Mouse (Mus musculus): Measurements from ENCODE around the gene Cap1. TPM values are rescaled to one million over a fixed set of nuclear protein-coding genes. Genes with fewer than 3 reads are reported as not detected.
"Not testable (repeated sequence)": the region's sequence is repeated elsewhere in the genome, so short reads cannot be mapped to it uniquely, and the experiment has no call there.

Gene Cap1
- total RNA-seq, 2 experiments from 2014 or later, result 17.5 to 19.8 TPM

- intact Hi-C loops (cut with DNase I), result no loop called here
These were observed 37.7 kb downstream of the Cap1 start for GRCm38 (mm10) chr4:122848150-122848621.

GRCm38 (mm10) chr4:122838416-122838815 lies 47.4 kb downstream of the Cap1 start:
- DNase-seq, result no peak
- intact Hi-C loops (cut with DNase I), result no loop called here

More at GRCm38 (mm10) chr4:122848150-122848621, 37.7 kb downstream of the Cap1 start:
- DNase-seq, result no peak

- no peak for DNase-seq
- intact Hi-C loops (cut with DNase I), result no loop called here
These were observed 47.9 kb downstream of the Cap1 start for GRCm38 (mm10) chr4:122837994-122838393.

- intact Hi-C loops (cut with DNase I), result no loop called here
- DNase-seq, result no peak
These were observed 48.6 kb downstream of the Cap1 start for GRCm38 (mm10) chr4:122837180-122837730.

GRCm38 (mm10) chr4:122836403-122836775 lies 49.5 kb downstream of the Cap1 start:
- DNase-seq, result no peak
- intact Hi-C loops (cut with DNase I), result no loop called here

GRCm38 (mm10) chr4:122835530-122836402 lies 50.1 kb downstream of the Cap1 start, which contains the start of gene Ppt1:
TSS of gene Ppt1 (plus strand) at chr4:122836242.
- intact Hi-C loops (cut with DNase I), result no loop called here
- DNase-seq, result peak; percentile 67 to 69

- intact Hi-C loops (cut with DNase I), result no loop called here
- DNase-seq, result no peak
These were observed 54.0 kb downstream of the Cap1 start for GRCm38 (mm10) chr4:122831888-122832287.

- intact Hi-C loops (cut with DNase I), result no loop called here
- DNase-seq, result no peak
These were observed 56.5 kb downstream of the Cap1 start for GRCm38 (mm10) chr4:122829339-122829738.

- intact Hi-C loops (cut with DNase I), result no loop called here
- DNase-seq, result no peak
These were observed 58.2 kb downstream of the Cap1 start for GRCm38 (mm10) chr4:122827651-122828050.

GRCm38 (mm10) chr4:122820941-122821340 lies 64.9 kb downstream of the Cap1 start:
- DNase-seq; intact Hi-C loops (cut with DNase I): not testable (repeated sequence)

- DNase-seq, result no peak
- intact Hi-C loops (cut with DNase I), result no loop called here
These were observed 69.7 kb downstream of the Cap1 start for GRCm38 (mm10) chr4:122816202-122816601.

GRCm38 (mm10) chr4:122811824-122812223 lies 74.0 kb downstream of the Cap1 start:
- intact Hi-C loops (cut with DNase I), result no loop called here
- no peak for DNase-seq

- no peak for DNase-seq
- intact Hi-C loops (cut with DNase I), result no loop called here
These were observed 74.7 kb downstream of the Cap1 start for GRCm38 (mm10) chr4:122811180-122811579.

Other genes starting within 250 kb of the Cap1 start
- not detected for gene 9530002B09Rik, start 196.8 kb downstream of the Cap1 start, total RNA-seq (2021)
- 10 to 100 TPM in 1 of 2 experiments, 1 to 10 TPM in 1; 9.9 to 10.3 TPM for gene Ppt1, start 49.8 kb downstream of the Cap1 start, total RNA-seq (2021)
- under 1 TPM; 0.13 to 0.39 TPM for gene Mfsd2a, start 75.1 kb upstream of the Cap1 start, total RNA-seq (2021)
- under 1 TPM; 0.41 to 0.52 TPM for gene Mycl, start 109.6 kb upstream of the Cap1 start, total RNA-seq (2021)
- 1 to 10 TPM; 7.7 to 7.9 TPM for gene Trit1, start 130.5 kb upstream of the Cap1 start, total RNA-seq (2021)
- gene Bmp8b, start 219.1 kb upstream of the Cap1 start, total RNA-seq (2021), result not detected
- not detected for gene Oxct2b, start 230.2 kb upstream of the Cap1 start, total RNA-seq (2021)

Measured in gastrocnemius, postnatal 36 days (tissue).